Mouse (Mus musculus) limb, embryonic 14.5 days (tissue): ENCODE data around the gene Gm11027. TPM values are rescaled to one million over a fixed set of nuclear protein-coding genes. Genes with fewer than 3 reads are reported as not detected.
"Not testable (repeated sequence)": the region's sequence is repeated elsewhere in the genome, so short reads cannot be mapped to it uniquely, and the experiment has no call there.

Source experiments
- ATAC-seq: fragments of 200-750 bp; cut with Nextera tagmentation; 2 replicates; pipeline ENCODE4 v1.8.0; 2017; ENCODE audit warnings: low read depth, moderate number of reproducible peaks, moderate TSS enrichment; ENCODE audit not compliant: low FRiP score
- DNase-seq: peaks from one replicate; pipeline ENCODE4 v3.0.0-alpha.2; 2015; ENCODE audit warnings: low spot score
- H3K27ac ChIP-seq: fragments of 300-500 bp; sonication (generic); replicated peaks from 2 replicates; pipeline ENCODE4 v1.5.1; 2014; ENCODE audit warnings: low read depth, mild to moderate bottlenecking, low read length, moderate library complexity, mixed read lengths
- H3K27me3 ChIP-seq: fragments of 300-500 bp; sonication (generic); 2 replicates; pipeline ENCODE4 v1.6.1; 2014; ENCODE audit warnings: low read length, mixed read lengths; ENCODE audit not compliant: control insufficient read depth, insufficient read depth
- H3K36me3 ChIP-seq: fragments of 300-500 bp; sonication (generic); 2 replicates; pipeline ENCODE4 v1.6.1; 2014; ENCODE audit warnings: mild to moderate bottlenecking, low read length, moderate library complexity, mixed read lengths; ENCODE audit not compliant: control insufficient read depth, insufficient read depth
- H3K4me1 ChIP-seq: fragments of 300-500 bp; sonication (generic); 2 replicates; pipeline ENCODE4 v1.6.1; 2014; ENCODE audit warnings: antibody characterized with exemption, low read length, mixed read lengths; ENCODE audit not compliant: control insufficient read depth, insufficient read depth
- H3K4me2 ChIP-seq: fragments of 300-500 bp; sonication (generic); replicated peaks from 2 replicates; pipeline ENCODE4 v1.6.1; 2014; ENCODE audit warnings: low read depth, mild to moderate bottlenecking, low read length, moderate library complexity; ENCODE audit not compliant: severe bottlenecking
- H3K4me3 ChIP-seq: fragments of 300-500 bp; sonication (generic); replicated peaks from 2 replicates; pipeline ENCODE4 v1.5.1; 2014; ENCODE audit warnings: low read length
- H3K9ac ChIP-seq: fragments of 300-500 bp; sonication (generic); 2 replicates; pipeline ENCODE4 v1.6.1; 2014; ENCODE audit warnings: mild to moderate bottlenecking, low read depth, low read length, moderate library complexity; ENCODE audit not compliant: severe bottlenecking
- H3K9me3 ChIP-seq: fragments of 300-500 bp; sonication (generic); 2 replicates; pipeline ENCODE4 v1.6.1; 2016; ENCODE audit warnings: low read length; ENCODE audit not compliant: control insufficient read depth
- POLR2A ChIP-seq: fragments of 200-500 bp; IDR thresholded peaks from 2 replicates; pipeline ENCODE4 v1.8.0; 2012; ENCODE audit warnings: inconsistent platforms, mild to moderate bottlenecking, moderate library complexity, borderline replicate concordance; ENCODE audit not compliant: insufficient read depth, insufficient read length; ENCODE audit errors: extremely low read depth
- WGBS: fragments of 180-500 bp; shearing (Covaris S2); extraction: QIAGEN DNeasy Blood & Tissue Kit; methylation state at CpG from one replicate; pipeline ENCODE4 v1.1.7; 2014; 5-methylcytosine and 5-hydroxymethylcytosine counted together
- polyA plus RNA-seq, 2 experiments: library from polyadenylated mRNA; depleted of rRNA in 1 of 2; stranded (reverse) in 1 of 2; unstranded in 1 of 2; fragments of >200 nt; fragmentation: Nextera tagmentation in 1 of 2; extraction: Ambion mirVana in 1 of 2; gene quantifications; 2 replicates each; pipeline versions ENCODE4 v1.2.1 to v1.2.3; 2012 to 2014

Gene Gm11027
- not detected in 2 replicates for polyA plus RNA-seq (2012; rRNA removed)
- not detected in 2 replicates for polyA plus RNA-seq (2014; fragmentation: Nextera tagmentation; extraction: Ambion mirVana)

GRCm38 (mm10) chr12:116275086-116275485 is at the start of gene Gm11027:
Gm11027 (plus strand) TSS chr12:116275386.
- H3K4me1 ChIP-seq, H3K27ac ChIP-seq, DNase-seq, H3K4me2 ChIP-seq, H3K27me3 ChIP-seq, H3K4me3 ChIP-seq, H3K9me3 ChIP-seq, H3K9ac ChIP-seq, ATAC-seq, H3K36me3 ChIP-seq: not testable (repeated sequence)
- whole genome bisulfite sequencing, result 74% methylated on average over 2 of the region's 2 CpGs

GRCm38 (mm10) chr12:116226289-116227057 is 48.7 kb upstream of the Gm11027 start:
- Histone ChIP-seq H3K27ac (no peak overlapping the region), H3K4me2 (no peak overlapping the region), H3K9ac (no peak overlapping the region), H3K27me3 (no peaks in the 10 kb centered on the region), H3K9me3 (no peaks in the 10 kb centered on the region), H3K4me1 (no peaks in the 10 kb centered on the region), H3K4me3 (no peak overlapping the region), H3K36me3 (peaks cover 42% of the 10 kb centered on the region)
- ATAC-seq, result no peak
- no peak for DNase-seq
- no peak for TF ChIP-seq POLR2A
- 79% methylated on average over 10 of the region's 10 CpGs for whole genome bisulfite sequencing

GRCm38 (mm10) chr12:116229451-116229850 is 45.7 kb upstream of the Gm11027 start:
- no peak for ATAC-seq
- TF ChIP-seq POLR2A, result no peak
- WGBS, result 83% methylated on average over 3 of the region's 3 CpGs

GRCm38 (mm10) chr12:116231612-116232011 is 43.6 kb upstream of the Gm11027 start:
- Histone ChIP-seq H3K4me3 (no peak overlapping the region), H3K9me3 (no peaks in the 10 kb centered on the region), H3K36me3 (peaks cover 12% of the 10 kb centered on the region; the same call in 1 of the 2 replicates), H3K4me1 (no peaks in the 10 kb centered on the region; the same call in 1 of the 2 replicates), H3K4me2 (no peak overlapping the region), H3K27ac (no peak overlapping the region), H3K9ac (no peak overlapping the region), H3K27me3 (no peaks in the 10 kb centered on the region)
- ATAC-seq (no peak), DNase-seq (no peak)
- no peak for TF ChIP-seq POLR2A
- WGBS, result 64% methylated on average over 12 of the region's 12 CpGs

More at GRCm38 (mm10) chr12:116229451-116229850, 45.7 kb upstream of the Gm11027 start:
- no peaks in the 10 kb centered on the region; the same call in 1 of the 2 replicates for H3K4me1 ChIP-seq
- H3K9ac ChIP-seq, result no peak overlapping the region
- no peaks in the 10 kb centered on the region for H3K27me3 ChIP-seq
- H3K27ac ChIP-seq, result no peak overlapping the region
- H3K4me2 ChIP-seq, result no peak overlapping the region
- peaks cover 32% of the 10 kb centered on the region for H3K36me3 ChIP-seq
- DNase-seq, result no peak
- H3K4me3 ChIP-seq, result no peak overlapping the region
- H3K9me3 ChIP-seq, result no peaks in the 10 kb centered on the region

- peaks cover 12% of the 10 kb centered on the region; the same call in 1 of the 2 replicates for H3K36me3 ChIP-seq
- ATAC-seq, result no peak
These were observed 43.1 kb upstream of the Gm11027 start for GRCm38 (mm10) chr12:116232061-116232460.

More at GRCm38 (mm10) chr12:116232061-116232460, 43.1 kb upstream of the Gm11027 start:
- no peak overlapping the region for H3K4me3 ChIP-seq
- H3K9me3 ChIP-seq, result no peaks in the 10 kb centered on the region
- TF ChIP-seq POLR2A, result no peak
- no peaks in the 10 kb centered on the region; the same call in 1 of the 2 replicates for H3K4me1 ChIP-seq
- H3K4me2 ChIP-seq, result no peak overlapping the region
- H3K9ac ChIP-seq, result no peak overlapping the region
- DNase-seq, result no peak
- no peaks in the 10 kb centered on the region for H3K27me3 ChIP-seq
- no peak overlapping the region for H3K27ac ChIP-seq
- WGBS, result 81% methylated on average over 1 of the region's 1 CpGs
